Mouse (Mus musculus): ENCODE measurements around the gene Dach2. TPM values are rescaled to one million over a fixed set of nuclear protein-coding genes. Genes with fewer than 3 reads are reported as not detected.

The Dach2 gene
- polyA plus RNA-seq, 1 experiment from 2014 or later, result 5.2 TPM

GRCm38 (mm10) chrX:113482131-113482530 is 184.8 kb downstream of the Dach2 start:
- Histone ChIP-seq H3K4me2 (ENCODE audit: low read length) (no peak overlapping the region), H3K4me1 (replicated peaks; ENCODE audit: control insufficient read depth, insufficient read depth, low read length) (no peaks in the 10 kb centered on the region), H3K27ac (ENCODE audit: low read depth) (no peak overlapping the region), H3K36me3 (ENCODE audit: control insufficient read depth, insufficient read depth, low read length) (no peaks in the 10 kb centered on the region), H3K4me3 (ENCODE audit: low read depth, low read length) (no peak overlapping the region), H3K9ac (ENCODE audit: low read length) (no peak overlapping the region), H3K27me3 (replicated peaks; ENCODE audit: control insufficient read depth, insufficient read depth, low read length) (no peaks in the 10 kb centered on the region), H3K9me3 (ENCODE audit: control insufficient read depth, low read length) (no peaks in the 10 kb centered on the region)
- DNase-seq (ENCODE audit: low spot score) (no peak), ATAC-seq (replicated peaks; ENCODE audit: low FRiP score, low TSS enrichment, low read depth) (no peak)
- WGBS, result 83% methylated on average over 1 of the region's 1 CpGs

- Histone ChIP-seq H3K27ac (ENCODE audit: low read depth) (no peak overlapping the region), H3K36me3 (ENCODE audit: control insufficient read depth, insufficient read depth, low read length) (no peaks in the 10 kb centered on the region), H3K4me3 (ENCODE audit: low read depth, low read length) (no peak overlapping the region), H3K4me2 (ENCODE audit: low read length) (no peak overlapping the region), H3K4me1 (replicated peaks; ENCODE audit: control insufficient read depth, insufficient read depth, low read length) (no peaks in the 10 kb centered on the region), H3K27me3 (replicated peaks; ENCODE audit: control insufficient read depth, insufficient read depth, low read length) (no peaks in the 10 kb centered on the region), H3K9me3 (ENCODE audit: control insufficient read depth, low read length) (no peaks in the 10 kb centered on the region), H3K9ac (ENCODE audit: low read length) (no peak overlapping the region)
- DNase-seq (ENCODE audit: low spot score) (no peak), ATAC-seq (replicated peaks; ENCODE audit: low FRiP score, low TSS enrichment, low read depth) (no peak)
- 62% methylated on average over 3 of the region's 3 CpGs for WGBS
These were observed 247.8 kb downstream of the Dach2 start for GRCm38 (mm10) chrX:113545106-113545505.

GRCm38 (mm10) chrX:113563897-113564296 is 266.6 kb downstream of the Dach2 start:
- 73% methylated on average over 2 of the region's 2 CpGs for WGBS
- H3K27me3 ChIP-seq (replicated peaks; ENCODE audit: control insufficient read depth, insufficient read depth, low read length), result no peaks in the 10 kb centered on the region

GRCm38 (mm10) chrX:113666069-113666468 is 368.8 kb downstream of the Dach2 start:
- ATAC-seq (replicated peaks; ENCODE audit: low FRiP score, low TSS enrichment, low read depth) (no peak), DNase-seq (ENCODE audit: low spot score) (no peak)
- no peak overlapping the region for H3K4me3 ChIP-seq (ENCODE audit: low read depth, low read length)
- no peaks in the 10 kb centered on the region for H3K4me1 ChIP-seq (replicated peaks; ENCODE audit: control insufficient read depth, insufficient read depth, low read length)
- no peaks in the 10 kb centered on the region for H3K9me3 ChIP-seq (ENCODE audit: control insufficient read depth, low read length)
- no peak overlapping the region for H3K4me2 ChIP-seq (ENCODE audit: low read length)
- no peak overlapping the region for H3K27ac ChIP-seq (ENCODE audit: low read depth)
- H3K9ac ChIP-seq (ENCODE audit: low read length), result no peak overlapping the region
- no peaks in the 10 kb centered on the region for H3K27me3 ChIP-seq (replicated peaks; ENCODE audit: control insufficient read depth, insufficient read depth, low read length)
- H3K36me3 ChIP-seq (ENCODE audit: control insufficient read depth, insufficient read depth, low read length), result no peaks in the 10 kb centered on the region

More at GRCm38 (mm10) chrX:113563897-113564296, 266.6 kb downstream of the Dach2 start:
- ATAC-seq (replicated peaks; ENCODE audit: low FRiP score, low TSS enrichment, low read depth), result no peak
- DNase-seq (ENCODE audit: low spot score), result no peak
- Histone ChIP-seq H3K9ac (ENCODE audit: low read length) (no peak overlapping the region), H3K4me1 (replicated peaks; ENCODE audit: control insufficient read depth, insufficient read depth, low read length) (no peaks in the 10 kb centered on the region), H3K27ac (ENCODE audit: low read depth) (no peak overlapping the region), H3K9me3 (ENCODE audit: control insufficient read depth, low read length) (no peaks in the 10 kb centered on the region), H3K4me2 (ENCODE audit: low read length) (no peak overlapping the region), H3K36me3 (ENCODE audit: control insufficient read depth, insufficient read depth, low read length) (no peaks in the 10 kb centered on the region), H3K4me3 (ENCODE audit: low read depth, low read length) (no peak overlapping the region)

- ATAC-seq (replicated peaks; ENCODE audit: low FRiP score, low TSS enrichment, low read depth) (no peak), DNase-seq (ENCODE audit: low spot score) (no peak)
- Histone ChIP-seq H3K4me2 (ENCODE audit: low read length) (no peak overlapping the region), H3K36me3 (ENCODE audit: control insufficient read depth, insufficient read depth, low read length) (no peaks in the 10 kb centered on the region), H3K9me3 (ENCODE audit: control insufficient read depth, low read length) (no peaks in the 10 kb centered on the region), H3K4me3 (ENCODE audit: low read depth, low read length) (no peak overlapping the region), H3K9ac (ENCODE audit: low read length) (no peak overlapping the region), H3K27ac (ENCODE audit: low read depth) (no peak overlapping the region), H3K27me3 (replicated peaks; ENCODE audit: control insufficient read depth, insufficient read depth, low read length) (no peaks in the 10 kb centered on the region), H3K4me1 (replicated peaks; ENCODE audit: control insufficient read depth, insufficient read depth, low read length) (no peaks in the 10 kb centered on the region)
- 62% methylated on average over 2 of the region's 2 CpGs for WGBS
These were observed 389.9 kb downstream of the Dach2 start for GRCm38 (mm10) chrX:113687163-113687562.

GRCm38 (mm10) chrX:113712363-113712762 is 415.1 kb downstream of the Dach2 start:
- H3K4me1 ChIP-seq (replicated peaks; ENCODE audit: control insufficient read depth, insufficient read depth, low read length), result no peaks in the 10 kb centered on the region
- no peaks in the 10 kb centered on the region for H3K36me3 ChIP-seq (ENCODE audit: control insufficient read depth, insufficient read depth, low read length)
- H3K9me3 ChIP-seq (ENCODE audit: control insufficient read depth, low read length), result no peaks in the 10 kb centered on the region
- H3K9ac ChIP-seq (ENCODE audit: low read length), result no peak overlapping the region
- no peak for DNase-seq (ENCODE audit: low spot score)
- H3K27ac ChIP-seq (ENCODE audit: low read depth), result no peak overlapping the region
- no peaks in the 10 kb centered on the region for H3K27me3 ChIP-seq (replicated peaks; ENCODE audit: control insufficient read depth, insufficient read depth, low read length)
- no peak overlapping the region for H3K4me3 ChIP-seq (ENCODE audit: low read depth, low read length)
- ATAC-seq (replicated peaks; ENCODE audit: low FRiP score, low TSS enrichment, low read depth), result no peak
- 87% methylated on average over 2 of the region's 2 CpGs for WGBS
- H3K4me2 ChIP-seq (ENCODE audit: low read length), result no peak overlapping the region

- Histone ChIP-seq H3K9me3 (ENCODE audit: control insufficient read depth, low read length) (no peaks in the 10 kb centered on the region), H3K4me2 (ENCODE audit: low read length) (no peak overlapping the region), H3K4me1 (replicated peaks; ENCODE audit: control insufficient read depth, insufficient read depth, low read length) (no peaks in the 10 kb centered on the region), H3K9ac (ENCODE audit: low read length) (no peak overlapping the region), H3K27ac (ENCODE audit: low read depth) (no peak overlapping the region), H3K27me3 (replicated peaks; ENCODE audit: control insufficient read depth, insufficient read depth, low read length) (no peaks in the 10 kb centered on the region), H3K36me3 (ENCODE audit: control insufficient read depth, insufficient read depth, low read length) (no peaks in the 10 kb centered on the region), H3K4me3 (ENCODE audit: low read depth, low read length) (no peak overlapping the region)
- DNase-seq (ENCODE audit: low spot score) (no peak), ATAC-seq (replicated peaks; ENCODE audit: low FRiP score, low TSS enrichment, low read depth) (no peak)
These were observed 426.8 kb downstream of the Dach2 start for GRCm38 (mm10) chrX:113724124-113724523.

GRCm38 (mm10) chrX:113747122-113747521 is 449.8 kb downstream of the Dach2 start:
- Histone ChIP-seq H3K27ac (ENCODE audit: low read depth) (no peak overlapping the region), H3K9ac (ENCODE audit: low read length) (no peak overlapping the region), H3K4me2 (ENCODE audit: low read length) (no peak overlapping the region), H3K4me1 (replicated peaks; ENCODE audit: control insufficient read depth, insufficient read depth, low read length) (no peaks in the 10 kb centered on the region), H3K27me3 (replicated peaks; ENCODE audit: control insufficient read depth, insufficient read depth, low read length) (no peaks in the 10 kb centered on the region), H3K9me3 (ENCODE audit: control insufficient read depth, low read length) (no peaks in the 10 kb centered on the region), H3K4me3 (ENCODE audit: low read depth, low read length) (no peak overlapping the region), H3K36me3 (ENCODE audit: control insufficient read depth, insufficient read depth, low read length) (no peaks in the 10 kb centered on the region)
- DNase-seq (ENCODE audit: low spot score) (no peak), ATAC-seq (replicated peaks; ENCODE audit: low FRiP score, low TSS enrichment, low read depth) (no peak)

- Histone ChIP-seq H3K27ac (ENCODE audit: low read depth) (no peak overlapping the region), H3K27me3 (replicated peaks; ENCODE audit: control insufficient read depth, insufficient read depth, low read length) (no peaks in the 10 kb centered on the region), H3K9ac (ENCODE audit: low read length) (no peak overlapping the region), H3K4me3 (ENCODE audit: low read depth, low read length) (no peak overlapping the region), H3K4me1 (replicated peaks; ENCODE audit: control insufficient read depth, insufficient read depth, low read length) (no peaks in the 10 kb centered on the region), H3K4me2 (ENCODE audit: low read length) (no peak overlapping the region), H3K36me3 (ENCODE audit: control insufficient read depth, insufficient read depth, low read length) (no peaks in the 10 kb centered on the region), H3K9me3 (ENCODE audit: control insufficient read depth, low read length) (no peaks in the 10 kb centered on the region)
- no peak for ATAC-seq (replicated peaks; ENCODE audit: low FRiP score, low TSS enrichment, low read depth)
- DNase-seq (ENCODE audit: low spot score), result no peak
- WGBS, result 25% methylated on average over 1 of the region's 1 CpGs
These were observed 495.0 kb downstream of the Dach2 start for GRCm38 (mm10) chrX:113792264-113792663.
